Mouse (Mus musculus) heart, adult 2 months (tissue): ENCODE results near the gene Dhx58.

Experiments used
- CTCF ChIP-seq: fragments of 200-600 bp; IDR thresholded peaks from 2 replicates; pipeline ENCODE4 v1.8.1; 2022; ENCODE audit warnings: antibody characterized with exemption, mild to moderate bottlenecking, moderate library complexity
- POLR2A ChIP-seq: fragments of 200-500 bp; IDR thresholded peaks from 2 replicates; pipeline ENCODE4 v1.6.1; 2011; ENCODE audit warnings: mild to moderate bottlenecking, low read depth, low read length, control low read depth; ENCODE audit not compliant: insufficient read depth

- TF ChIP-seq CTCF (no peak), POLR2A (no peak)
Observed at GRCm38 (mm10) chr11:100703366-100703765, 705 bp downstream of the Dhx58 start.
